Mouse (Mus musculus) myocyte (in vitro differentiated cells): ENCODE measurements around the gene Psmb3. TPM values are rescaled to one million over a fixed set of nuclear protein-coding genes. Genes with fewer than 3 reads are reported as not detected.

Experiments used
- H3K27me3 ChIP-seq: one replicate; pipeline ENCODE4 v1.6.1; 2011; ENCODE audit not compliant: control insufficient read depth, insufficient read depth, insufficient read length
- H3K36me3 ChIP-seq: one replicate; pipeline ENCODE4 v1.6.1; 2011; ENCODE audit not compliant: control insufficient read depth, insufficient read depth
- H3K4me2 ChIP-seq: one replicate; pipeline ENCODE4 v1.6.1; 2011; ENCODE audit warnings: low read depth, control low read depth
- H3K4me3 ChIP-seq: one replicate; pipeline ENCODE4 v1.5.1; 2011; ENCODE audit warnings: mild to moderate bottlenecking, control low read depth, moderate library complexity
- H3K79me2 ChIP-seq: one replicate; pipeline ENCODE4 v1.6.1; 2011; ENCODE audit not compliant: control insufficient read depth, insufficient read depth
- H3ac ChIP-seq: one replicate; pipeline ENCODE4 v1.6.1; 2011; ENCODE audit not compliant: control insufficient read depth, insufficient read length
- CEBPB ChIP-seq: IDR thresholded peaks from 2 replicates; pipeline ENCODE4 v1.6.1; 2011; ENCODE audit warnings: mild to moderate bottlenecking, moderate library complexity; ENCODE audit not compliant: poor library complexity, insufficient read depth, severe bottlenecking
- E2F4 ChIP-seq: IDR thresholded peaks from one replicate; pipeline ENCODE4 v1.6.1; 2011; ENCODE audit warnings: mild to moderate bottlenecking, control low read depth, moderate library complexity; ENCODE audit not compliant: insufficient read depth
- MAX ChIP-seq: IDR thresholded peaks from one replicate; pipeline ENCODE4 v1.6.1; 2011; ENCODE audit warnings: low read depth, mild to moderate bottlenecking, control low read depth
- MYOD1 ChIP-seq, 3 experiments: IDR thresholded peaks; one replicate each; pipeline ENCODE4 v1.6.1; 2011; ENCODE audit warnings: control low read depth in 2 of 3, low read depth in 2 of 3, mild to moderate bottlenecking in 2 of 3, moderate library complexity in 1 of 3; ENCODE audit not compliant: insufficient read length in 2 of 3, control insufficient read depth in 1 of 3
- MYOG ChIP-seq, 3 experiments: IDR thresholded peaks; one replicate each; pipeline ENCODE4 v1.6.1; 2011; ENCODE audit warnings: control low read depth in 2 of 3, low read depth in 2 of 3, mild to moderate bottlenecking in 2 of 3; ENCODE audit not compliant: insufficient read length in 2 of 3, control insufficient read depth in 1 of 3, insufficient read depth in 1 of 3
- POLR2A ChIP-seq: IDR thresholded peaks from one replicate; pipeline ENCODE4 v1.6.1; 2011; ENCODE audit warnings: low read depth, mild to moderate bottlenecking, control low read depth, moderate library complexity; ENCODE audit not compliant: insufficient read length
- POLR2AphosphoS2 ChIP-seq: IDR thresholded peaks from one replicate; pipeline ENCODE4 v1.6.1; 2011; ENCODE audit warnings: low read depth, control low read depth; ENCODE audit not compliant: insufficient read length
- REST ChIP-seq: IDR thresholded peaks from one replicate; pipeline ENCODE4 v1.6.1; 2011; ENCODE audit warnings: mild to moderate bottlenecking, control low read depth, moderate library complexity; ENCODE audit not compliant: insufficient read depth, insufficient read length
- SRF ChIP-seq: IDR thresholded peaks from one replicate; pipeline ENCODE4 v1.6.1; 2011; ENCODE audit warnings: low read depth; ENCODE audit not compliant: control insufficient read depth, insufficient read length
- TCF12 ChIP-seq: IDR thresholded peaks from one replicate; pipeline ENCODE4 v1.6.1; 2011; ENCODE audit warnings: mild to moderate bottlenecking, control low read depth; ENCODE audit not compliant: poor library complexity, insufficient read depth, severe bottlenecking
- TCF3 ChIP-seq: IDR thresholded peaks from one replicate; pipeline ENCODE4 v1.6.1; 2011; ENCODE audit warnings: low read depth, control low read depth; ENCODE audit not compliant: insufficient read length
- USF1 ChIP-seq: IDR thresholded peaks from one replicate; pipeline ENCODE4 v1.6.1; 2011; ENCODE audit warnings: low read depth, mild to moderate bottlenecking, control low read depth, moderate library complexity
- polyA plus RNA-seq: library from polyadenylated mRNA; unstranded; fragments of >200 nt; fragmentation: generic; extraction: Trizol; gene quantifications from one replicate; pipeline ENCODE4 v1.2.1, GENCODE M21; 2012; ENCODE audit warnings: missing spikeins

Gene Psmb3
- polyA plus RNA-seq, 1 experiment = 694 TPM

GRCm38 (mm10) chr11:97695712-97696401 lies 7.3 kb upstream of the Psmb3 start:
- H3K27me3 ChIP-seq = no peaks in the 10 kb centered on the region
- peaks cover 11% of the 10 kb centered on the region for H3K36me3 ChIP-seq
- H3K4me2 ChIP-seq = no peak overlapping the region
- no peak overlapping the region for H3K4me3 ChIP-seq
- no peak overlapping the region for H3ac ChIP-seq
- peaks cover 45% of the 10 kb centered on the region for H3K79me2 ChIP-seq
- TF ChIP-seq MYOD1 (IDR thresholded peaks at IDR 0.05; ENCODE audit: control insufficient read depth in 1 of 3, insufficient read length in 2 of 3, low read depth in 2 of 3) = no peak
- TF ChIP-seq SRF = no peak
- no peak for TF ChIP-seq TCF3
- TF ChIP-seq E2F4 = no peak
- TF ChIP-seq MYOG (IDR thresholded peaks at IDR 0.05; ENCODE audit: control insufficient read depth in 1 of 3, insufficient read depth in 1 of 3, insufficient read length in 2 of 3, low read depth in 2 of 3) = no peak
- no peak for TF ChIP-seq USF1
- TF ChIP-seq TCF12 = no peak
- TF ChIP-seq POLR2AphosphoS2 = no peak
- no peak for TF ChIP-seq REST
- no peak for TF ChIP-seq MAX
- TF ChIP-seq POLR2A = no peak
- no peak for TF ChIP-seq CEBPB

GRCm38 (mm10) chr11:97696669-97697068 lies 6.5 kb upstream of the Psmb3 start:
- H3K4me2 ChIP-seq = no peak overlapping the region
- no peak for TF ChIP-seq MAX
- TF ChIP-seq REST = no peak
- no peak for TF ChIP-seq MYOG (IDR thresholded peaks at IDR 0.05; ENCODE audit: control insufficient read depth in 1 of 3, insufficient read depth in 1 of 3, insufficient read length in 2 of 3, low read depth in 2 of 3)
- no peak for TF ChIP-seq POLR2AphosphoS2
- TF ChIP-seq MYOD1 (IDR thresholded peaks at IDR 0.05; ENCODE audit: control insufficient read depth in 1 of 3, insufficient read length in 2 of 3, low read depth in 2 of 3) = no peak

GRCm38 (mm10) chr11:97697199-97697890 lies 5.9 kb upstream of the Psmb3 start:
- Histone ChIP-seq H3K79me2 (peaks cover 45% of the 10 kb centered on the region), H3K27me3 (no peaks in the 10 kb centered on the region), H3ac (no peak overlapping the region), H3K4me3 (peak overlapping the region; percentile 89), H3K4me2 (peak overlapping the region; percentile 87), H3K36me3 (no peaks in the 10 kb centered on the region)
- no peak for TF ChIP-seq POLR2AphosphoS2
- TF ChIP-seq USF1 = no peak
- no peak for TF ChIP-seq MAX
- no peak for TF ChIP-seq MYOD1 (IDR thresholded peaks at IDR 0.05; ENCODE audit: control insufficient read depth in 1 of 3, insufficient read length in 2 of 3, low read depth in 2 of 3)
- no peak for TF ChIP-seq SRF
- no peak for TF ChIP-seq MYOG (IDR thresholded peaks at IDR 0.05; ENCODE audit: control insufficient read depth in 1 of 3, insufficient read depth in 1 of 3, insufficient read length in 2 of 3, low read depth in 2 of 3)
- no peak for TF ChIP-seq POLR2A
- TF ChIP-seq REST = no peak
- no peak for TF ChIP-seq TCF12
- no peak for TF ChIP-seq TCF3

More at GRCm38 (mm10) chr11:97696669-97697068, 6.5 kb upstream of the Psmb3 start:
- Histone ChIP-seq H3K36me3 (peaks cover 3% of the 10 kb centered on the region), H3K79me2 (peaks cover 45% of the 10 kb centered on the region), H3ac (no peak overlapping the region), H3K4me3 (no peak overlapping the region), H3K27me3 (no peaks in the 10 kb centered on the region)

- TF ChIP-seq REST = no peak
- no peak for TF ChIP-seq USF1
- Histone ChIP-seq H3K36me3 (no peaks in the 10 kb centered on the region), H3ac (no peak overlapping the region), H3K27me3 (no peaks in the 10 kb centered on the region), H3K4me2 (peak overlapping the region; percentile 87), H3K4me3 (peak overlapping the region; percentile 89), H3K79me2 (peaks cover 45% of the 10 kb centered on the region)
Measured at GRCm38 (mm10) chr11:97697891-97698529, 5.2 kb upstream of the Psmb3 start.
